Mouse (Mus musculus) right cerebral cortex, adult 2 months (tissue): ENCODE results near the gene Trappc1.

Experiments used
- DNase-seq, 2 experiments: peaks; one replicate each; pipeline ENCODE4 v3.0.0; 2021 to 2022; ENCODE audit warnings: low spot score in 2 of 2

Trappc1 gene

DNA sequence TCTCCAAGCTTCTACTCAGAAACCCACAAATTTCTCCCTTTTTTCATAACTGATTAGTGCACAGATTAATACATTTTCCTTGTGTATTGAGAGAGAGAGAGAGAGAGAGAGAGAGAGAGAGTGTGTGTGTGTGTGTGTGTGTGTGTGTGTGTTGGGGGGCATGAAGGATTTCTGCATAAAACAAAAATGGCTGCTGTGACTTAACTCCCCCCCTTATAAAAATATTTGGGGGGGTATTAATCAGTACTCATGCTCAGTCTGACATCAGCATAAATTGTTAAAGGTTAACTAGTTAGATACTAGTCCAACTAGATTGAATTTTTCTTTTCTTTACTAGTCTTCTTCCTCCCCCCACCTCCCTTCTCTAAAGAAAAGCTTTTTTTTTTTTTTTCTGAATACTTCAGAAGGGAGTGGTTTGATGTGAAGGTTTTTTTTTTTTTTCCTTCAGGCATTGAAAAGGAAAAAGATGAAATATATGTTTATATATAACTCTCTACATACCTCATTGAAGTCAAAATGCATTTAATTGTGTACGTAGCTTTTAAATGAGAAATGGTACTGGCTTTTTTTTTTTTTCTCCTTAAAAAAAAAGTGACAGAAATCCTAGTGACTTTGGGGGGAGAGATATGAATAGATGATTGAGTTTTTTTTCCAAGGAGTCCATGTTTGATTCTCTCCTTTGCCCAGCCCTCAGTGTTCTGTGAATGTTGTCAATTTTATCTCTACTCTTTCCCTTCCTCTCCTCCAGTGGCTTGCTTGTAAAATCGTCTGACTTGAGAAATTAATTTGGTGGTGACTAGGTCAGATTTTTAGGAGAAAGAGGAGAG, 46.4 kb downstream of the Trappc1 start:
- DNase-seq: no peak

DNA sequence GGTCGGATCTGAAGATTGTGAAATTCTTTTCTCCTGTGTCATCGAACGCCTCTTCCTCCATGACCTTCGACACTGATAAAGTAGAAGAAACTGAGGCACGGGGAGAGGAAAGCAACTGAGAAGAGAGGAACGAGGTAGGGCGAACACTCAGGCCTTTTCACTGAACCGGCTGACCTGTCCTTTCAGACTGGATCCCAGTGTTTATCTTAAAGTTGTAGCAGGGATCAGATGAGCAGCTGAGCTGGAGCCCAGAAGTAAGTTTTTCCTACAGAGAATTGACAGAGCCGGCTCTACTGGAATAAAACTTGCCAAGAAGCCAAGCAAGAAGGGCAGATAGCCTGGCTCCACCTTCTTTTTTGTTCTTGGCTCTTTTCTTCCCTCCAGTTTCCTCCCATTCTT, 47.0 kb downstream of the Trappc1 start:
- DNase-seq: no peak

DNA sequence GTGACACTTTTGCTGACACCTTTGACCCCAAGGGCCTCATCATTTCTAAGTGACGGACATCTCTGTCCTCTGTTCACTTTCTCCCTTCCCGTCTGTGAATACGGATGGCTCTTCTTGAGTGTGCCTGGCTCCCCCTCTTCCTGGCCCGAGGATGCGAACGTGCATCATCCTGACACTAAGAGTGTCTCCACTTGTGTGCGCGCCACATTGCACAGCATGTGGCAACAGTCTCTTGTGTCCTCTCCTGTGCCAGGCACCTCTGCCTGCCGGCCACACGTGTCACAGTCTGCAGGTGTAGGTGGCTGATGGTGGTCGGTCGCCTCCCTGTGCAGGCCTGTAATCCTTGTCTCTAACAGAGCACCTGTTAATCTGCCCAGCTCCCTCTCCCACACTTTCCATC, 47.8 kb downstream of the Trappc1 start:
- DNase-seq: peak in 1 of 2 experiments; percentile 10

DNA sequence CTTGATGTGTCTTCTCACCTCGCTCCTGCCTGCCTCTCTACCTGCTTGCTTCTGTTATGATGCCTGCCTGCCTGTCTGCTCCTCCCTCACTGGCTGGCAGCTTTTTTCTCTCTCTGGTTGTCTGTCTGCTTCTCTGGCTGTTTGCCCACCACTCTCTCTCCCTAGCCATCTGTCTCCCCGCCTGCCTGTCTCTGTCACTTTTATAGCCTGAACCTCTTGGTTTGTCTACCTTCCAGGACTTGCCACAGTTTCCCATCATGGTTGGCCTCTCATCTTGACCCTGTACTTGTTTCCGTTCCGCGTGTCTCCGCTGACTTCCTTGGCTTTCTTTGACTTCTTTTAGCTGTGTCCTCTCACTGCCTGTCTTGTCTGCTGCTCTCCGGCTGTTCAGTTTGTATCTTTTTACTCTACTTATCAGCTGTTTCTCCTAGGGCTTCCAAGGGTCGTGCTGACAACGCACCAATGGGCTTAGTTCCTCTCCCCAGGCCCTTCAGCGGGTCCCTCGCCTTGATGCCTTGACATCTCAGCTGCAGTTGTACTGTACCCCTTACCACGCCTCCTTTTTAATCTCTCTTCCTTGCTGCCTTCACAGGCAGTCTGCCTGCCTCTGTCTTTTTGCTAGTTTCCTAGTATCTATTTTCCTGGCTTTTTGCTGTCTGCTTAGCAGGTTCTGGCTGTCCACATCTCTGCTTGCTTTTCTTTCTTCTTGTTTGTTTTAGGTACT, 48.4 kb downstream of the Trappc1 start:
- peak; percentile 76 to 77 for DNase-seq

DNA sequence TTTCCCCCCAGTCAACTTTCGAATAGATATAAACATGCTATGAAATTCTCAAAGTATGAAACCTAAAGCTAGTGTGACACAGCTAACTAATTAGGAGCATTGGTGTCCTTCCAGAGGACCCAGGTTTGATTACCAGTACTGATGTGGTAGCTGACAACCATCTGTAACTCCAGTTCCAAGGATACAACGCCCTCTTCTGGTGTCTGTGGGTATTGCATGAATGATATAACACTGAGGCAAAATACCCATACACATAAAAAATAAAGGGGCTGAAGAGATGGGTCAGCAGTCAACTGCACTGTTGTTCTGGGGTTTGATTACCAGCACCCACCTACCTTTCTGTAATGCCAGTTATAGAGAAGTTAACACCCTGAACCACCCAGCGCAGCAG, 49.0 kb downstream of the Trappc1 start:
- DNase-seq: no peak

DNA sequence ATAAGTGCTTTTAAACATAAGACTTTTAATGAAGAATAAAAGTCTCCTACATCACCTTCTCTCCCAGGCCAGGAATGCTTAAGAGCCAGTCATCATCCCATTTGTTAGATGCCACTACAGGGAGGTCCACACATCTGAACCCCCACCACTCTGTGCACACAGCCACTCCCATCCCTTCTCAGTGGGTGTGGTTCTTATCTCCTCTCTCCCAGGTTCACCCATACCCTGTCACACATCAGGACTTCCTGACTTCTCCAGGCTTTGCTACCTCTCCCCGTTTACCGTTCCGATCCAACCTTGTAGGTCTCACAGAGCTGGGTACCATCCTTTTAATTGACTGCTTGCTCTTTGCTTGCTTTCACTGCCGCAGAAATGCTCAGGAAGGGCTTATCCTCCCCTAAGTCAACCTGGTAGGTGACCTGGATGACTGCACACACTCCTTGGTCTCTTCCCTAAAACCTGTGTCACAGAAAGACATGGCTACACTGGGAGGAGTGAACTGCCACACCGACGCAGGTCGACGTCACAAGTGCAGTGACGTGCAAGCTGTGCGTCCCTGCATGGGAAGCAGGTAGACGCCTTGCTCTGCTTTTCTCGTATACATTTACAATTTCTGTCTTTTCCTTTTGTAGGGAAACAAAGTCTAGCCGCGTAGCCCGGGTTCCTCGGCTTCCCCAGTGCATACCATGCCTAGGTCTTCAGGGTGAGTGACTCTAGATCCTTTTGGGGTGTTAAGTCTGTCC, 49.6 kb downstream of the Trappc1 start:
- DNase-seq: no peak
